Mouse (Mus musculus): ENCODE measurements around the gene Dnajc7. TPM values are rescaled to one million over a fixed set of nuclear protein-coding genes. Genes with fewer than 3 reads are reported as not detected.
A peak's percentile ranks its signal among the peaks of the same experiment; 100 is the strongest.

The Dnajc7 gene
- polyA plus RNA-seq, 1 experiment from 2014 or later = 289 TPM

GRCm38 (mm10) chr11:100580275-100580674 lies 39.7 kb downstream of the Dnajc7 start:
- Histone ChIP-seq H3K9me3 (replicated peaks; ENCODE audit: control insufficient read depth, low read length, poor library complexity, severe bottlenecking) (no peaks in the 10 kb centered on the region), H3K9ac (ENCODE audit: low read depth, low read length) (no peak overlapping the region), H3K36me3 (ENCODE audit: control insufficient read depth, insufficient read depth, low read length) (peaks cover 37% of the 10 kb centered on the region), H3K27me3 (ENCODE audit: control insufficient read depth, insufficient read depth, low read depth, low read length) (no peaks in the 10 kb centered on the region), H3K4me2 (ENCODE audit: low read length) (no peak overlapping the region), H3K4me1 (ENCODE audit: control insufficient read depth, insufficient read depth, low read length) (peaks cover 5% of the 10 kb centered on the region; the same call in 1 of the 2 replicates), H3K27ac (ENCODE audit: low read length) (no peak overlapping the region), H3K4me3 (ENCODE audit: low read depth, low read length) (no peak overlapping the region)
- 93% methylated on average over 13 of the region's 13 CpGs for WGBS
- no peak for ATAC-seq

- no peak overlapping the region for H3K9ac ChIP-seq (ENCODE audit: low read depth, low read length)
- H3K4me2 ChIP-seq (ENCODE audit: low read length) = no peak overlapping the region
- no peaks in the 10 kb centered on the region for H3K27me3 ChIP-seq (ENCODE audit: control insufficient read depth, insufficient read depth, low read depth, low read length)
- H3K36me3 ChIP-seq (ENCODE audit: control insufficient read depth, insufficient read depth, low read length) = peaks cover 29% of the 10 kb centered on the region
- no peak for ATAC-seq
- H3K4me3 ChIP-seq (ENCODE audit: low read depth, low read length) = no peak overlapping the region
- no peaks in the 10 kb centered on the region for H3K9me3 ChIP-seq (replicated peaks; ENCODE audit: control insufficient read depth, low read length, poor library complexity, severe bottlenecking)
- peaks cover 7% of the 10 kb centered on the region; the same call in 1 of the 2 replicates for H3K4me1 ChIP-seq (ENCODE audit: control insufficient read depth, insufficient read depth, low read length)
- 94% methylated on average over 9 of the region's 9 CpGs for WGBS
- no peak overlapping the region for H3K27ac ChIP-seq (ENCODE audit: low read length)
Measured at GRCm38 (mm10) chr11:100579116-100579799, 40.7 kb downstream of the Dnajc7 start.

- no peak for ATAC-seq
- Histone ChIP-seq H3K9ac (ENCODE audit: low read depth, low read length) (no peak overlapping the region), H3K9me3 (replicated peaks; ENCODE audit: control insufficient read depth, low read length, poor library complexity, severe bottlenecking) (no peaks in the 10 kb centered on the region), H3K4me1 (ENCODE audit: control insufficient read depth, insufficient read depth, low read length) (peaks cover 7% of the 10 kb centered on the region; the same call in 1 of the 2 replicates), H3K4me2 (ENCODE audit: low read length) (no peak overlapping the region), H3K27ac (ENCODE audit: low read length) (no peak overlapping the region), H3K4me3 (ENCODE audit: low read depth, low read length) (no peak overlapping the region), H3K27me3 (ENCODE audit: control insufficient read depth, insufficient read depth, low read depth, low read length) (no peaks in the 10 kb centered on the region), H3K36me3 (ENCODE audit: control insufficient read depth, insufficient read depth, low read length) (peaks cover 18% of the 10 kb centered on the region)
- 83% methylated on average over 8 of the region's 8 CpGs for WGBS
Measured at GRCm38 (mm10) chr11:100577852-100578599, 41.9 kb downstream of the Dnajc7 start.

DNA sequence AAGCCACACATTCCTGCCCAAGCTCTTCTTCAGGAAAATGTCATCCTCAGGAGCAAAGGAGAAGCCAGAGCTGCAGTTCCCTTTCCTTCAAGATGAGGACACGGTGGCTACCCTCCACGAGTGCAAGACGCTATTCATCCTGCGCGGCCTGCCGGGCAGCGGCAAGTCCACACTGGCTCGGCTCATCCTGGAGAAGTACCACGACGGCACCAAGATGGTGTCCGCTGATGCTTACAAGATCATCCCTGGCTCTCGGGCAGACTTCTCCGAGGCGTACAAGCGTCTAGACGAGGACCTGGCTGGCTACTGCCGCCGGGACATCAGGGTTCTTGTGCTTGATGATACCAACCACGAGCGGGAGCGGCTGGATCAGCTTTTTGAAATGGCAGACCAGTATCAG lies 43.7 kb downstream of the Dnajc7 start:
- Histone ChIP-seq H3K36me3 (ENCODE audit: control insufficient read depth, insufficient read depth, low read length) (peaks cover 8% of the 10 kb centered on the region; the same call in 1 of the 2 replicates), H3K27ac (ENCODE audit: low read length) (no peak overlapping the region), H3K27me3 (ENCODE audit: control insufficient read depth, insufficient read depth, low read depth, low read length) (no peaks in the 10 kb centered on the region; the same call in none of the 2 replicates), H3K9me3 (replicated peaks; ENCODE audit: control insufficient read depth, low read length, poor library complexity, severe bottlenecking) (no peaks in the 10 kb centered on the region), H3K4me3 (ENCODE audit: low read depth, low read length) (no peak overlapping the region), H3K9ac (ENCODE audit: low read depth, low read length) (no peak overlapping the region), H3K4me2 (ENCODE audit: low read length) (peak overlapping the region; percentile 81; the same call in 1 of the 2 replicates), H3K4me1 (ENCODE audit: control insufficient read depth, insufficient read depth, low read length) (peaks cover 7% of the 10 kb centered on the region; the same call in 1 of the 2 replicates)
- WGBS = 65% methylated on average over 21 of the region's 21 CpGs
- ATAC-seq = no peak

DNA sequence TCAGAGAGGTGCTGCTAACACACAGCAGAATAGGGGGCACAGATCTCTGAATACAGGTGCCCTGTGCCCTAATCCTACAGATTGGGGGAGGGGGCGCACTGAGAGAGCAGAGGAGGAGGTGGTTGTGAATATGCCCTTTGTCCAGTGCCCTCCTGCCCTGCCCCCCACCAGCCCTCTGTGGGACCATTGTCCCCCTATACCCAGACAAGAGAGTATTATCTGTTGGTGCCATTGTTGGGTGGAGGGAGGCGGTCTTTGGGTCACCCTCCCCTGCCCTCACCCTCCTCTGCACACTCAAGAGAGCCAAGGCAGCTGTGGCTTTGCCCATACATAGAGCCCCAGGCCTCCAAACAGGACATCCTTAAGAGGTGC lies 44.5 kb downstream of the Dnajc7 start:
- H3K4me1 ChIP-seq (ENCODE audit: control insufficient read depth, insufficient read depth, low read length) = peaks cover 14% of the 10 kb centered on the region; the same call in 1 of the 2 replicates
- ATAC-seq = peak; percentile 27; the same call in 1 of the 2 replicates
- peaks cover 8% of the 10 kb centered on the region; the same call in 1 of the 2 replicates for H3K36me3 ChIP-seq (ENCODE audit: control insufficient read depth, insufficient read depth, low read length)
- peak overlapping the region; percentile 81 for H3K4me2 ChIP-seq (ENCODE audit: low read length)
- H3K9me3 ChIP-seq (replicated peaks; ENCODE audit: control insufficient read depth, low read length, poor library complexity, severe bottlenecking) = no peaks in the 10 kb centered on the region
- H3K27me3 ChIP-seq (ENCODE audit: control insufficient read depth, insufficient read depth, low read depth, low read length) = no peaks in the 10 kb centered on the region; the same call in none of the 2 replicates
- H3K4me3 ChIP-seq (ENCODE audit: low read depth, low read length) = peak overlapping the region; percentile 57
- peak overlapping the region; percentile 63 for H3K9ac ChIP-seq (ENCODE audit: low read depth, low read length)
- 21% methylated on average over 2 of the region's 2 CpGs for WGBS
- H3K27ac ChIP-seq (ENCODE audit: low read length) = no peak overlapping the region

- WGBS = 3% methylated on average over 46 of the region's 47 CpGs
- H3K9ac ChIP-seq (ENCODE audit: low read depth, low read length) = peak within 1 kb of the TSS; percentile 63
- peaks cover 7% of the 10 kb centered on the region; the same call in 1 of the 2 replicates for H3K36me3 ChIP-seq (ENCODE audit: control insufficient read depth, insufficient read depth, low read length)
- ATAC-seq = peak; percentile 76
- peak within 1 kb of the TSS; percentile 57 for H3K4me3 ChIP-seq (ENCODE audit: low read depth, low read length)
- no peaks in the 10 kb centered on the region for H3K9me3 ChIP-seq (replicated peaks; ENCODE audit: control insufficient read depth, low read length, poor library complexity, severe bottlenecking)
- peaks cover 14% of the 10 kb centered on the region; the same call in 1 of the 2 replicates for H3K4me1 ChIP-seq (ENCODE audit: control insufficient read depth, insufficient read depth, low read length)
- no peaks in the 10 kb centered on the region; the same call in none of the 2 replicates for H3K27me3 ChIP-seq (ENCODE audit: control insufficient read depth, insufficient read depth, low read depth, low read length)
- peak within 1 kb of the TSS; percentile 81 for H3K4me2 ChIP-seq (ENCODE audit: low read length)
- peak within 1 kb of the TSS; percentile 67 for H3K27ac ChIP-seq (ENCODE audit: low read length)
Measured at GRCm38 (mm10) chr11:100574708-100575483, 45.1 kb downstream of the Dnajc7 start, which contains the start of gene Cnp. TSS of gene Cnp (plus strand) at chr11:100574904.

DNA sequence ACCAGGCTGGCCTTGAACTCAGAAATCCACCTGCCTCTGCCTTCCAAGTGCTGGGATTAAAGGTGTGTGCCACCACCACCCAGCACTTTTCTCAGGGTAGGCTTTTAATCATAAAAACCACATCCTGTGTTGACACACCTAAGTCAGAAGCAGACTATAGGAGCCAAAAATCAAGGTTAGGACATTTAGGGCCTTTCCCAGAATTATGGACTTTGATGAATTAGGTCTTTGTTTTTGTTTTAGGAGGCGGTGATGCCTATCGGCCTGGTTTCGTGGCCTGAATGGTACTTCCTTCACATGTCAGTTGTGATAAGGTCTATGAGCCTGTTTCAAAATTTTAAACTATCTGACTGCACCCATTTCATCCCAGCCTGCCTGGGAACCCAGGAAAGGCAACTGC lies 45.8 kb downstream of the Dnajc7 start:
- no peak overlapping the region; the same call in 1 of the 2 replicates for H3K4me3 ChIP-seq (ENCODE audit: low read depth, low read length)
- 98% methylated on average over 3 of the region's 3 CpGs for WGBS
- H3K4me2 ChIP-seq (ENCODE audit: low read length) = no peak overlapping the region; the same call in 1 of the 2 replicates

GRCm38 (mm10) chr11:100571202-100571567 lies 48.8 kb downstream of the Dnajc7 start:
- Histone ChIP-seq H3K27ac (ENCODE audit: low read length) (no peak overlapping the region), H3K4me2 (ENCODE audit: low read length) (peak overlapping the region; percentile 56), H3K36me3 (ENCODE audit: control insufficient read depth, insufficient read depth, low read length) (no peaks in the 10 kb centered on the region), H3K4me1 (ENCODE audit: control insufficient read depth, insufficient read depth, low read length) (peaks cover 14% of the 10 kb centered on the region; the same call in 1 of the 2 replicates), H3K4me3 (ENCODE audit: low read depth, low read length) (peak overlapping the region; percentile 15), H3K9ac (ENCODE audit: low read depth, low read length) (peak overlapping the region; percentile 22; the same call in 1 of the 2 replicates), H3K9me3 (replicated peaks; ENCODE audit: control insufficient read depth, low read length, poor library complexity, severe bottlenecking) (no peaks in the 10 kb centered on the region), H3K27me3 (ENCODE audit: control insufficient read depth, insufficient read depth, low read depth, low read length) (no peaks in the 10 kb centered on the region; the same call in none of the 2 replicates)
- 7% methylated on average over 16 of the region's 16 CpGs for WGBS
- peak; percentile 53; the same call in 1 of the 2 replicates for ATAC-seq

More for the DNA sequence above, 45.8 kb downstream of the Dnajc7 start:
- Histone ChIP-seq H3K27me3 (ENCODE audit: control insufficient read depth, insufficient read depth, low read depth, low read length) (no peaks in the 10 kb centered on the region; the same call in none of the 2 replicates), H3K4me1 (ENCODE audit: control insufficient read depth, insufficient read depth, low read length) (peaks cover 14% of the 10 kb centered on the region; the same call in 1 of the 2 replicates), H3K36me3 (ENCODE audit: control insufficient read depth, insufficient read depth, low read length) (peaks cover 4% of the 10 kb centered on the region; the same call in 1 of the 2 replicates), H3K9me3 (replicated peaks; ENCODE audit: control insufficient read depth, low read length, poor library complexity, severe bottlenecking) (no peaks in the 10 kb centered on the region), H3K27ac (ENCODE audit: low read length) (no peak overlapping the region), H3K9ac (ENCODE audit: low read depth, low read length) (no peak overlapping the region)
- no peak for ATAC-seq
